8 mouse cellular contexts compared by ENCODE assay signal in the genomic region with DNA sequence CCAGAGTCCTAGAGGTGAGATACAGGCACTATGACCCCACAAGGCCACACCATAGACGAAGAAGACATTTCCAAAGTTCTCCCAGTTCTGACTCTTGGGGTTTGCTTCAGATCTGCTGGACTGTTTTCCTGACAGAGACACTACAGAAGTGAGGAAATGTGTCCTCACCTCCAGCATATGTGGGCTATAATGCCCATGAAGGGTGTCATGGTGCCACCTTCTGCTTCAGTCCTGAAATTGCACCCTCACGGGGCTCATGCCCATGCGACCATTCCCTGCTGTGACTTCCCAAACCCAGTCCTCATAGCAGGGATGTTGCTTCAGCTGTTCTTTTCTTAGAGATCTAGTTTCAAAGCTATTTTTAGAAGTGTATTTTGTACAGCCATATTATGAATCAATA. TPM values are rescaled to one million over a fixed set of nuclear protein-coding genes. Genes with fewer than 3 reads are reported as not detected.
DNase-seq lines count a peak whose midpoint lies in the region; ATAC-seq and TF ChIP-seq lines count a peak whose summit lies in the region.

No protein-coding gene starts in this region.

- no peak overlapping the region for H3K4me2 ChIP-seq in embryonic facial prominence, embryonic 11.5 days (ENCODE audit: low read depth, low read length)
- no peak overlapping the region for H3K4me2 ChIP-seq in heart, embryonic 16.5 days (ENCODE audit: low read depth, low read length)
- H3K4me2 ChIP-seq in liver, embryonic 15.5 days, result no peak overlapping the region
- H3K4me2 ChIP-seq in forebrain, embryonic 13.5 days, result no peak overlapping the region

- TF ChIP-seq POLR2A in bone marrow, adult 2 months (IDR thresholded peaks at IDR 0.05; ENCODE audit: borderline replicate concordance, control insufficient read depth, low read depth, low read length), result no peak

- 41% methylated on average over 3 of the region's 3 CpGs for whole genome bisulfite sequencing in embryonic facial prominence, embryonic 11.5 days
- WGBS in embryonic facial prominence, embryonic 10.5 days, result 35% methylated on average over 3 of the region's 3 CpGs
- WGBS in bone marrow, adult 2 months, result 13% methylated on average over 3 of the region's 3 CpGs
- WGBS in heart, embryonic 16.5 days, result 37% methylated on average over 3 of the region's 3 CpGs
- 13% methylated on average over 3 of the region's 3 CpGs for WGBS in liver, embryonic 15.5 days (ENCODE audit: insufficient replicate concordance)
- WGBS in forebrain, embryonic 13.5 days, result 45% methylated on average over 3 of the region's 3 CpGs

- peak; percentile 37 for DNase-seq in embryonic facial prominence, embryonic 11.5 days (ENCODE audit: low spot score)
- DNase-seq in embryonic facial prominence, embryonic 10.5 days (ENCODE audit: low spot score), result no peak
- peak; percentile 73 for DNase-seq in A20 (ENCODE audit: low read depth, low spot score)
- DNase-seq in spleen, adult 12 weeks (ENCODE audit: low spot score), result peak; percentile 43

- no peak overlapping the region for H3K27ac ChIP-seq in embryonic facial prominence, embryonic 11.5 days (replicated peaks; ENCODE audit: low read depth, low read length)
- no peak overlapping the region for H3K27ac ChIP-seq in embryonic facial prominence, embryonic 10.5 days (replicated peaks)
- H3K27ac ChIP-seq in bone marrow, adult 2 months (ENCODE audit: control insufficient read depth, insufficient read depth, low read depth, low read length, poor library complexity), result no peak overlapping the region
- no peak overlapping the region for H3K27ac ChIP-seq in heart, embryonic 16.5 days (ENCODE audit: low read length)
- H3K27ac ChIP-seq in liver, embryonic 15.5 days (replicated peaks), result no peak overlapping the region
- no peak overlapping the region for H3K27ac ChIP-seq in forebrain, embryonic 13.5 days

- no peaks in the 10 kb centered on the region for H3K9me3 ChIP-seq in embryonic facial prominence, embryonic 11.5 days (replicated peaks; ENCODE audit: control insufficient read depth, low read length)
- no peaks in the 10 kb centered on the region for H3K9me3 ChIP-seq in embryonic facial prominence, embryonic 10.5 days
- no peaks in the 10 kb centered on the region for H3K9me3 ChIP-seq in heart, embryonic 16.5 days (replicated peaks; ENCODE audit: control insufficient read depth, low read length)
- H3K9me3 ChIP-seq in liver, embryonic 15.5 days (replicated peaks), result no peaks in the 10 kb centered on the region
- no peaks in the 10 kb centered on the region for H3K9me3 ChIP-seq in forebrain, embryonic 13.5 days (replicated peaks)

- TF ChIP-seq CTCF in bone marrow, adult 2 months (IDR thresholded peaks at IDR 0.05; ENCODE audit: control insufficient read depth, insufficient read depth, low read length), result peak; percentile 91

- ATAC-seq in embryonic facial prominence, embryonic 11.5 days (replicated peaks; ENCODE audit: insufficient number of reproducible peaks, low FRiP score, low TSS enrichment, low read depth), result no peak
- ATAC-seq in heart, embryonic 16.5 days (replicated peaks; ENCODE audit: extremely low read depth, insufficient read depth, low FRiP score), result peak; percentile 45; the same call in 1 of the 2 replicates
- ATAC-seq in liver, embryonic 15.5 days (ENCODE audit: insufficient read depth), result peak; percentile 37; the same call in 1 of the 2 replicates
- no peak for ATAC-seq in forebrain, embryonic 13.5 days

- H3K4me1 ChIP-seq in embryonic facial prominence, embryonic 11.5 days (ENCODE audit: control insufficient read depth, insufficient read depth, low read length), result no peaks in the 10 kb centered on the region
- peaks cover 13% of the 10 kb centered on the region for H3K4me1 ChIP-seq in embryonic facial prominence, embryonic 10.5 days
- H3K4me1 ChIP-seq in bone marrow, adult 2 months (ENCODE audit: control insufficient read depth, insufficient read depth, low read length), result no peaks in the 10 kb centered on the region; the same call in none of the 2 replicates
- peaks cover 6% of the 10 kb centered on the region for H3K4me1 ChIP-seq in heart, embryonic 16.5 days (ENCODE audit: control insufficient read depth, insufficient read depth, low read length)
- H3K4me1 ChIP-seq in liver, embryonic 15.5 days (replicated peaks), result no peaks in the 10 kb centered on the region
- peaks cover 18% of the 10 kb centered on the region for H3K4me1 ChIP-seq in forebrain, embryonic 13.5 days

- no peak overlapping the region for H3K9ac ChIP-seq in embryonic facial prominence, embryonic 11.5 days (replicated peaks; ENCODE audit: low read length)
- no peak overlapping the region for H3K9ac ChIP-seq in heart, embryonic 16.5 days (ENCODE audit: low read length)
- no peak overlapping the region for H3K9ac ChIP-seq in liver, embryonic 15.5 days
- H3K9ac ChIP-seq in forebrain, embryonic 13.5 days, result no peak overlapping the region

- H3K4me3 ChIP-seq in embryonic facial prominence, embryonic 11.5 days (ENCODE audit: low read depth, low read length), result no peak overlapping the region
- H3K4me3 ChIP-seq in embryonic facial prominence, embryonic 10.5 days, result no peak overlapping the region
- H3K4me3 ChIP-seq in bone marrow, adult 2 months (replicated peaks; ENCODE audit: control insufficient read depth, low read depth, low read length), result no peak overlapping the region
- H3K4me3 ChIP-seq in heart, embryonic 16.5 days (ENCODE audit: low read length), result no peak overlapping the region
- no peak overlapping the region for H3K4me3 ChIP-seq in liver, embryonic 15.5 days (replicated peaks)
- no peak overlapping the region for H3K4me3 ChIP-seq in forebrain, embryonic 13.5 days

- no peaks in the 10 kb centered on the region for H3K27me3 ChIP-seq in embryonic facial prominence, embryonic 11.5 days (ENCODE audit: control insufficient read depth, insufficient read depth, low read length)
- H3K27me3 ChIP-seq in embryonic facial prominence, embryonic 10.5 days (replicated peaks; ENCODE audit: low read depth, poor library complexity, severe bottlenecking), result no peaks in the 10 kb centered on the region
- no peaks in the 10 kb centered on the region for H3K27me3 ChIP-seq in heart, embryonic 16.5 days (ENCODE audit: control insufficient read depth, insufficient read depth, low read length)
- peaks cover 12% of the 10 kb centered on the region; the same call in 1 of the 2 replicates for H3K27me3 ChIP-seq in liver, embryonic 15.5 days
- no peaks in the 10 kb centered on the region for H3K27me3 ChIP-seq in forebrain, embryonic 13.5 days

- H3K36me3 ChIP-seq in embryonic facial prominence, embryonic 11.5 days (replicated peaks; ENCODE audit: control insufficient read depth, insufficient read depth, low read depth, low read length), result no peaks in the 10 kb centered on the region
- H3K36me3 ChIP-seq in embryonic facial prominence, embryonic 10.5 days (replicated peaks), result no peaks in the 10 kb centered on the region
- H3K36me3 ChIP-seq in heart, embryonic 16.5 days (ENCODE audit: control insufficient read depth, insufficient read depth), result no peaks in the 10 kb centered on the region
- no peaks in the 10 kb centered on the region for H3K36me3 ChIP-seq in liver, embryonic 15.5 days (replicated peaks)
- no peaks in the 10 kb centered on the region for H3K36me3 ChIP-seq in forebrain, embryonic 13.5 days (ENCODE audit: poor library complexity, severe bottlenecking)

RNA-seq across cellular contexts. Expression of a gene that starts 56.3 kb away (rescaled TPM):
- polyA plus RNA-seq in embryonic facial prominence, embryonic 11.5 days (2014; fragmentation: Nextera tagmentation; extraction: Ambion mirVana), result 66.7 and 79.3 TPM in 2 replicates
- polyA plus RNA-seq in embryonic facial prominence, embryonic 10.5 days (2016; fragmentation: Nextera tagmentation; extraction: Ambion mirVana), result 48.6 and 50.3 TPM in 2 replicates
- 8.8 and 25.4 TPM in 2 replicates for polyA plus RNA-seq in bone marrow, adult 2 months (2011; ENCODE audit: insufficient read depth, insufficient read length, low replicate concordance, missing spikeins)
- 110 and 127 TPM in 2 replicates for polyA plus RNA-seq in heart, embryonic 16.5 days (2015; fragmentation: Nextera tagmentation; extraction: Ambion mirVana)
- polyA plus RNA-seq in liver, embryonic 15.5 days (2015; fragmentation: Nextera tagmentation; extraction: Ambion mirVana), result 40.4 and 42.0 TPM in 2 replicates
- 41.1 and 41.2 TPM in 2 replicates for polyA plus RNA-seq in forebrain, embryonic 13.5 days (2015; fragmentation: Nextera tagmentation; extraction: Ambion mirVana)

Comparison
In these comparisons a context has a peak if more than half of its experiments do, and no peak if none do; other contexts are left out.
1. ATAC-seq: peak in heart, embryonic 16.5 days (single experiment) and liver, embryonic 15.5 days (single experiment); none in embryonic facial prominence, embryonic 11.5 days (single experiment) and forebrain, embryonic 13.5 days (single experiment).